Mouse (Mus musculus): Measurements from ENCODE around the gene Gm19935. TPM values are rescaled to one million over a fixed set of nuclear protein-coding genes. Genes with fewer than 3 reads are reported as not detected.

The Gm19935 gene
- polyA plus RNA-seq (2017; shearing (Covaris generic)) = not detected

- ATAC-seq = no peak
These were observed at the start of gene Gm19935 for GRCm38 (mm10) chr8:90817293-90817692. Gene Gm19935 (minus strand): TSS chr8:90817393.

- ATAC-seq = no peak
These were observed 44.8 kb upstream of the Gm19935 start for GRCm38 (mm10) chr8:90862038-90862437.

GRCm38 (mm10) chr8:90861266-90861944 lies 44.2 kb upstream of the Gm19935 start:
- no peak for ATAC-seq

GRCm38 (mm10) chr8:90858071-90858470 lies 40.9 kb upstream of the Gm19935 start:
- no peak for ATAC-seq

GRCm38 (mm10) chr8:90856952-90857351 lies 39.8 kb upstream of the Gm19935 start:
- no peak for ATAC-seq

- no peak for ATAC-seq
These were observed 39.0 kb upstream of the Gm19935 start for GRCm38 (mm10) chr8:90856171-90856570.

GRCm38 (mm10) chr8:90854671-90855161 lies 37.5 kb upstream of the Gm19935 start:
- no peak for ATAC-seq

GRCm38 (mm10) chr8:90853971-90854670 lies 36.9 kb upstream of the Gm19935 start:
- ATAC-seq = no peak

- ATAC-seq = no peak
These were observed 34.4 kb upstream of the Gm19935 start for GRCm38 (mm10) chr8:90851544-90851943.

GRCm38 (mm10) chr8:90849462-90850050 lies 32.4 kb upstream of the Gm19935 start:
- ATAC-seq = no peak

GRCm38 (mm10) chr8:90847980-90848379 lies 30.8 kb upstream of the Gm19935 start:
- no peak for ATAC-seq

- ATAC-seq = no peak
These were observed 27.2 kb upstream of the Gm19935 start for GRCm38 (mm10) chr8:90844179-90844967.

GRCm38 (mm10) chr8:90843127-90843526 lies 25.9 kb upstream of the Gm19935 start:
- no peak for ATAC-seq

GRCm38 (mm10) chr8:90841321-90841720 lies 24.1 kb upstream of the Gm19935 start:
- ATAC-seq = no peak

- ATAC-seq = no peak
These were observed 22.8 kb upstream of the Gm19935 start for GRCm38 (mm10) chr8:90839725-90840714.

GRCm38 (mm10) chr8:90837440-90837839 lies 20.2 kb upstream of the Gm19935 start:
- no peak for ATAC-seq

- ATAC-seq = no peak
These were observed 17.1 kb upstream of the Gm19935 start for GRCm38 (mm10) chr8:90834321-90834672.

- ATAC-seq = no peak
These were observed 16.6 kb upstream of the Gm19935 start for GRCm38 (mm10) chr8:90833628-90834320.

GRCm38 (mm10) chr8:90832576-90833289 lies 15.5 kb upstream of the Gm19935 start:
- ATAC-seq = no peak

- peak; percentile 55 for ATAC-seq
These were observed 13.8 kb upstream of the Gm19935 start for GRCm38 (mm10) chr8:90830980-90831379.

Measured in activated CD4-positive, CD25-positive, alpha-beta regulatory T cell, adult 4 months (primary cell).